In the genomic region with DNA sequence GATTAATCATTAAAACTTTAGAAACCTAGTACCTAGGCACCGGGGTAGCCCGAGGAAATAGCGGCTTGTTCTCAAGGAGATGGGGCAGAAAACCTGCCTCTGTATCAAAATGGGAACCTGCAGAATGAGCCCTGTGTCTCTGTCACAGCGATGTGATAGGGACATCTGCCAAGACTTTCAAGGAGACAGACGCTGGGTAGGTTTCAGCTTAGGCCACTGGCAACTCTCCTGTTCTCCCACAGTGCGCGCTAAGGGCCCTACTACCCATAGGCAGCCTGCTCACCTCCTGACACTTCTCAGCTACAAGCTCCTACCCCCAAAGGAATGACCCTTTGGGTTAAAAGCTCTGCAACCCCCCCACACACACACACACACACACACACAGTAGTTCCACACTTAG, we compare ENCODE assay signal across 21 mouse cellular contexts.
DNase-seq lines count a peak whose midpoint lies in the region; ATAC-seq and TF ChIP-seq lines count a peak whose summit lies in the region.
"Had no signal": no experiment of that assay in that cellular context is flagged by ENCODE, and none has a peak within 500 bp of the region (broad histone marks: within the 10 kb centered on the region; RNA-seq: fewer than 3 reads in every experiment).

No protein-coding gene starts in this region.

- DNase-seq in cerebellum, postnatal 10 days: peak; percentile 77 to 79
- no peak for DNase-seq in cerebellum, adult 11 months
- peak; percentile 34 for DNase-seq in midbrain, postnatal 0 days (ENCODE audit: low spot score)
- DNase-seq in natural killer cell, adult 2 months (ENCODE audit: low spot score in 2 of 2): no peak
- no peak for DNase-seq in T-cell, adult 2 months (ENCODE audit: low spot score)
- DNase-seq: adrenal gland, postnatal 10 days; gastrocnemius, postnatal 36 days; heart, postnatal 4 days; kidney, adult 9 months; thymus, postnatal 14 days had no signal

- no peaks in the 10 kb centered on the region for H3K36me3 ChIP-seq in hindbrain, embryonic 12.5 days
- H3K36me3 ChIP-seq in hindbrain, embryonic 16.5 days (ENCODE audit: control insufficient read depth, insufficient read depth, low read length): no peaks in the 10 kb centered on the region
- no peaks in the 10 kb centered on the region for H3K36me3 ChIP-seq in midbrain, postnatal 0 days (ENCODE audit: insufficient read depth, low read length)
- no peaks in the 10 kb centered on the region for H3K36me3 ChIP-seq in midbrain, embryonic 13.5 days
- H3K36me3 ChIP-seq: embryonic facial prominence, embryonic 13.5 days; heart, embryonic 15.5 days; intestine, embryonic 15.5 days; midbrain, embryonic 12.5 days had no signal

- TF ChIP-seq CTCF in midbrain, postnatal 0 days (IDR thresholded peaks at IDR 0.05): no peak

- ATAC-seq in hindbrain, embryonic 12.5 days (ENCODE audit: low FRiP score): no peak
- ATAC-seq in hindbrain, embryonic 16.5 days: no peak
- ATAC-seq in midbrain, postnatal 0 days (ENCODE audit: low FRiP score): no peak
- no peak for ATAC-seq in midbrain, embryonic 13.5 days
- ATAC-seq: activated CD4-positive, CD25-positive, alpha-beta regulatory T cell, adult 4 months; intestine, embryonic 15.5 days; Patski had no signal

- H3K9me3 ChIP-seq in hindbrain, embryonic 12.5 days (replicated peaks): no peaks in the 10 kb centered on the region
- no peaks in the 10 kb centered on the region for H3K9me3 ChIP-seq in hindbrain, embryonic 16.5 days (ENCODE audit: control insufficient read depth, low read length)
- H3K9me3 ChIP-seq in midbrain, postnatal 0 days (ENCODE audit: low read length): no peaks in the 10 kb centered on the region
- no peaks in the 10 kb centered on the region for H3K9me3 ChIP-seq in midbrain, embryonic 13.5 days
- H3K9me3 ChIP-seq: embryonic facial prominence, embryonic 13.5 days; heart, embryonic 15.5 days; intestine, embryonic 15.5 days; midbrain, embryonic 12.5 days had no signal

- 80% methylated on average over 7 of the region's 7 CpGs for WGBS in hindbrain, embryonic 12.5 days
- WGBS in hindbrain, embryonic 16.5 days: 66% methylated on average over 7 of the region's 7 CpGs
- WGBS in midbrain, postnatal 0 days: 84% methylated on average over 7 of the region's 7 CpGs
- 86% methylated on average over 7 of the region's 7 CpGs for WGBS in midbrain, embryonic 13.5 days

- no peaks in the 10 kb centered on the region; the same call in 1 of the 2 replicates for H3K27me3 ChIP-seq in hindbrain, embryonic 12.5 days
- H3K27me3 ChIP-seq in hindbrain, embryonic 16.5 days (replicated peaks; ENCODE audit: control insufficient read depth, insufficient read depth, low read length): no peaks in the 10 kb centered on the region
- no peaks in the 10 kb centered on the region for H3K27me3 ChIP-seq in midbrain, postnatal 0 days (ENCODE audit: insufficient read depth, low read length)
- H3K27me3 ChIP-seq in midbrain, embryonic 13.5 days: peaks cover 48% of the 10 kb centered on the region
- H3K27me3 ChIP-seq: embryonic facial prominence, embryonic 13.5 days; intestine, embryonic 15.5 days; Patski had no signal

- H3K9ac ChIP-seq in hindbrain, embryonic 12.5 days: no peak overlapping the region
- H3K9ac ChIP-seq in hindbrain, embryonic 16.5 days (ENCODE audit: low read depth, low read length): no peak overlapping the region
- H3K9ac ChIP-seq in midbrain, postnatal 0 days (replicated peaks; ENCODE audit: low read length, poor library complexity, severe bottlenecking): no peak overlapping the region
- H3K9ac ChIP-seq in midbrain, embryonic 13.5 days (replicated peaks): no peak overlapping the region
- H3K9ac ChIP-seq: embryonic facial prominence, embryonic 13.5 days; heart, embryonic 15.5 days; intestine, embryonic 15.5 days; liver, embryonic 14.5 days; midbrain, embryonic 12.5 days had no signal

- H3K4me2 ChIP-seq in hindbrain, embryonic 12.5 days (replicated peaks): no peak overlapping the region
- no peak overlapping the region for H3K4me2 ChIP-seq in hindbrain, embryonic 16.5 days (ENCODE audit: low read length)
- no peak overlapping the region for H3K4me2 ChIP-seq in midbrain, postnatal 0 days (ENCODE audit: low read depth, low read length, poor library complexity, severe bottlenecking)
- H3K4me2 ChIP-seq in midbrain, embryonic 13.5 days (replicated peaks): no peak overlapping the region
- H3K4me2 ChIP-seq: embryonic facial prominence, embryonic 13.5 days; heart, embryonic 15.5 days; intestine, embryonic 15.5 days; midbrain, embryonic 12.5 days had no signal

- 0 out of 2 replicates have a peak overlapping the region, but pooled peaks have one; percentile 17 for H3K27ac ChIP-seq in hindbrain, embryonic 12.5 days
- H3K27ac ChIP-seq in hindbrain, embryonic 16.5 days (ENCODE audit: low read depth, low read length): no peak overlapping the region
- no peak overlapping the region for H3K27ac ChIP-seq in midbrain, postnatal 0 days (ENCODE audit: low read depth, low read length)
- H3K27ac ChIP-seq in midbrain, embryonic 13.5 days: no peak overlapping the region
- H3K27ac ChIP-seq: embryonic facial prominence, embryonic 13.5 days; heart, embryonic 15.5 days; intestine, embryonic 15.5 days; liver, embryonic 14.5 days; midbrain, embryonic 12.5 days; stomach, postnatal 0 days had no signal

- H3K4me3 ChIP-seq in hindbrain, embryonic 12.5 days: no peak overlapping the region
- no peak overlapping the region for H3K4me3 ChIP-seq in hindbrain, embryonic 16.5 days (ENCODE audit: low read length)
- no peak overlapping the region for H3K4me3 ChIP-seq in midbrain, postnatal 0 days (ENCODE audit: low read depth, low read length)
- no peak overlapping the region for H3K4me3 ChIP-seq in midbrain, embryonic 13.5 days (replicated peaks)
- H3K4me3 ChIP-seq: embryonic facial prominence, embryonic 13.5 days; heart, embryonic 15.5 days; intestine, embryonic 15.5 days; midbrain, embryonic 12.5 days had no signal

- peaks cover 86% of the 10 kb centered on the region for H3K4me1 ChIP-seq in hindbrain, embryonic 12.5 days
- peaks cover 15% of the 10 kb centered on the region for H3K4me1 ChIP-seq in hindbrain, embryonic 16.5 days (ENCODE audit: control insufficient read depth, insufficient read depth, low read depth, low read length)
- no peaks in the 10 kb centered on the region for H3K4me1 ChIP-seq in midbrain, postnatal 0 days (ENCODE audit: insufficient read depth, low read length)
- peaks cover 43% of the 10 kb centered on the region for H3K4me1 ChIP-seq in midbrain, embryonic 13.5 days (replicated peaks)

Comparison
In these comparisons a context has a peak if more than half of its experiments do, and no peak if none do; other contexts are left out.
1. DNase-seq: peak in cerebellum, postnatal 10 days (2 of 2) and midbrain, postnatal 0 days (single experiment); none in cerebellum, adult 11 months (single experiment), natural killer cell, adult 2 months (0 of 2) and T-cell, adult 2 months (single experiment).